Mouse (Mus musculus): ENCODE data around the gene Pald1. TPM values are rescaled to one million over a fixed set of nuclear protein-coding genes. Genes with fewer than 3 reads are reported as not detected.

Gene Pald1
- polyA plus RNA-seq, 3 experiments from 2014 or later: 1.0 TPM; not detected in 2

GRCm38 (mm10) chr10:61400407-61400806 lies 17.1 kb upstream of the Pald1 start:
- ATAC-seq: no peak

DNA sequence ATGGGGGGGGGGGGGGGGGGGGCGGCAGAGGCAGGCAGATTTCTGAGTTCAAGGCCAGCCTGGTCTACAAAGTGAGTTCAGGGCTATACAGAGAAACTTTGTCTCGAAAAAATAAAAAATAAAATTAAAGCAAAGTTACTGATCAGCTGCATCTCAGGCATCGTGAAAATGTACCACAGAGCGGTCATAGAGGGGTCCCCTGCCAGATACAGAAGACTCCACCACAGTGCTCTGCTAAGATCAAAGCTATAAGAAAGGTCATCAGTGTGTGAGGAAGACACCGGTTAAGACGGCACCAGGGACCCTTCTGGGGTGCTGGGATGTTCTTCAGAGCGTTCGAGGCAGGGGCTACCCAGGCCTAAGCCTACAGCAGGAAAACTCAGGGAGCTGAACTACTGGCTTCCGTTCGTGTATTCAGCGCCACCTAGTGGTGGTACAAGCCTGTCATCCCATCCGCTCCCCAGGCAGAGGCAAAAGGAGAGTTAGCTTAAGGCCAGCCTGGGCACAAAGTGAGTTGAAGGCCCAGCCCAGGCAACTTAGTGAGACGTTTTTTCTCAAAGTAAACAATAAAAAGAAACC lies 15.9 kb upstream of the Pald1 start:
- no peak for ATAC-seq

DNA sequence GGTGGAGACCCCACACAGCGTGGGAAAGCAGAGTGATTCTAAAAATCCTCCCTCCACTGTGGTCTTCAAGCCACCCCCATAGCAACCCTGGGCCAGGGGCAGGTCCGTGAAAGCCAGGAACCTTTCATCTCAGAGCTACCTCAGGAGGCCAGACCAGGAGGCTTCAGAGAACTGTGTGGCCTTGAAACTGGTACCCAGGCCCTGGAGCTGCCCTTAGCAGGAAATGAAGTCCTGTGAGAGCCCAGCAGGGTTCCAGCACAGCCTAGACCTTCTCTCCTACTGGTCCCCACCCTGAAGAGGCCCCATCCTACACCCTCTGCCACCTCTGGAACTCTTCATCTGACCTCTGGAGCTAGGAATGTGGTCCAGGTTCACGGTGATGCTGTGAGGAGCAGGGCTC lies 14.8 kb upstream of the Pald1 start:
- no peak for ATAC-seq

DNA sequence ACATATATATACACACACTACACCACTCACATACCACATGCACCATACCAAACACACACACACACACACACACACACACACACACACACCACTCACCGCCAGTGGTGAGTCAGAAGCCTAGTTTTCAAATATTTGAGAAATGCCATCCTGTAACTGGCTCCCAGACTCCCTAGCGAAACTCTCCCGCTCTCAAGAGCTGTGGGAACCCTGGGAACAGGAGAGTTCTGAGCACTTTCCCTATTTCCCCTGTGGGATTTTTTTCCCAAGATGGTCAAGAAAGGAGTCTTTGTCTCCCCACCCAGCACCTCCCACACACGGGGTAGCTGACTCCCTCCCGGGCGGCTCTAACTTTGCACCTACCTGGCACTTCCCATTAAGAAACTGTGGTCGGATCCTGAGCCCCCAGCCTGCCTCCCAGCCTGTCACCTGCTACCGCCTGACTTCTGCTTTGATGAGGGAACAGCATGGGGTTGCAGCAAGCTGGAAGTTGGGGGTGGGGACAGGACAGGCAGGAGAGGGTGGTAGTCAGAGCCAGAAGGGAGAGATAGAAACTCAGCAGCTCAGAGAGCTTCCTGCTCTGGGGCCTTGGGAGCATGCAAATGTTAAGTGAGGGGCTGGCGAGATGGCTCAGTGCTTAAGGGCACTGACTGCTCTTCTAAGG lies 11.3 kb upstream of the Pald1 start:
- ATAC-seq: no peak

- no peak for ATAC-seq
Measured at GRCm38 (mm10) chr10:61392584-61392983, 9.3 kb upstream of the Pald1 start.

DNA sequence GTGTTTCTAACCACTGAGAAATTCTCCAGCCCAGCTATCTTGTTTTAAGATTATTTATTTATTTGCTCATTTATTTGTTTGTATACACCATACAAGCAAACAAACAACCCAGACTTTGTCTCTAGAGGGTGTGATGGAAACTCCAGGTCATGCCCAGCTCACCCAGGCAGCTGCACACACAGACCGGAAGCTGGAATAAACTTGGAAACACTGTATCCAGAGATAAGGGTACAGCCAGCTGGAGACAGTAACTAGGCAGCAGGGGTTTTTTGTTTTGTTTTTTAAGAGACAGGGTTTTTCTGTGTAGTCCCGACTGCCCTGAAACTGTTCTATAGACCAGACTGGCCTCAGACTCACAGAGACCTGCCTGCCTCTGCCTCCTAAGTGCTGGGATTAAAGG lies 6.8 kb upstream of the Pald1 start:
- ATAC-seq: no peak

DNA sequence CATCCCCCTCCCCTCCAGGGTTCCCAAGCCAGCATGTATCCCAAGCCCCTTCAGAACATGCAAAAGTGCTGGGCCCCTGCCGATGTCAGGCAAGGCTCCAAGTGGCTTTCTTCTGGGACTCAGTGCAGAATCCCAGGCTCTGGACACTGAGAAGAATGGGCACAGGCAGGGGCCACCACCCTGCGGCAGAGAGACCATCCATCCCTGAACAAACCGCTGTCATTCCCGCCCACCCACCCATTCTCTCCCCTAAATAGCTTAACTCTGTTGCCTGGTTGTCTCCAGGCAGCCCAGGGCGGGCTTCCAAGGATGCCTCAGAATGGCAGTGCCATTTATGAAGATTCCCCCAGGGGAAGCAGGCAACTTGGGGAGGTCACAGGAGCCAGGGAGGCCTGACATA lies 5.7 kb upstream of the Pald1 start:
- ATAC-seq: no peak

- ATAC-seq: no peak
Measured at GRCm38 (mm10) chr10:61386284-61386683, 3.0 kb upstream of the Pald1 start.

- no peak for ATAC-seq
Measured at GRCm38 (mm10) chr10:61385174-61385573, 1.8 kb upstream of the Pald1 start.

GRCm38 (mm10) chr10:61383715-61384047 lies 351 bp upstream of the Pald1 start:
- no peak for ATAC-seq

DNA sequence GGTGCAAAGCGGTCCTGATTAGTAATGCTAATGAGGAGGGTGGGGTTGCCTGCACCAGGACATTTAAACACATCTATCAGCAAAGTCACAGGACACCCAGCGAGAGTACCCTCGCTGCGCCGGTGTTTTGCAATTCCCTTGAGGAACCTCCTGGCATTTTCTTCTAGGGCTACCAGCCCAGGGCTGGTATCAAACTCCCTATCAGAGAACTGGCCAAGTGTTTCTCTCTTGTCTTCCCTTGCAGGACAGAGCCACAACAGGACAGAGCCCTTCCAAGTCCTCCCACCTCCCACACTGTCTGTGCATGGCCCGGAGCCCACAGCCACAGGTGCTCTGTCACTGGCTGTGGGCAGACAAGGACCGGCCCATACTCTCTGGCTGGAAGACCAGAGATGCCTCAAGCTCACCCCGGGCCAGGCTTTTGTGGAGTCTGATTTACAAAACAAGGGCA lies 1.0 kb downstream of the Pald1 start:
- ATAC-seq: no peak

DNA sequence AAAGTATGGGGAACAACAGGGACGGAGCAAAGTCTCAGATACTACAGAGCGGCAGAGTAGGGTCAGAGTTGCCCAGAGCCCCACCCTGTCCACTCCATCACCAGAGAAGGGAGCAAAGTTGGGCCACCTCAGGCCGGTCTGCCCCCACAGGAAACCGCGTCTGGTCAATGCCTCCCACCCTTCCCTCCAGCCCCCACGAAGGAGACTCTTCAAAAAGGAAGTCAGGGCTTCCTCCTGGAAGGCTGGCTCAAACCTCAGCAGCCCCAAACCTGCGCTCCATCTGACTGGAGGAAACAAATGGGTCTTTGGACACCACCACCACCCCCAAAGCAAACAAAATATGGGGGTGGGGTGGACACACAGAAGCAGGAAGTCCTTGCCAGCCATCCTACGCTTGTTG lies 1.5 kb downstream of the Pald1 start:
- no peak for ATAC-seq

DNA sequence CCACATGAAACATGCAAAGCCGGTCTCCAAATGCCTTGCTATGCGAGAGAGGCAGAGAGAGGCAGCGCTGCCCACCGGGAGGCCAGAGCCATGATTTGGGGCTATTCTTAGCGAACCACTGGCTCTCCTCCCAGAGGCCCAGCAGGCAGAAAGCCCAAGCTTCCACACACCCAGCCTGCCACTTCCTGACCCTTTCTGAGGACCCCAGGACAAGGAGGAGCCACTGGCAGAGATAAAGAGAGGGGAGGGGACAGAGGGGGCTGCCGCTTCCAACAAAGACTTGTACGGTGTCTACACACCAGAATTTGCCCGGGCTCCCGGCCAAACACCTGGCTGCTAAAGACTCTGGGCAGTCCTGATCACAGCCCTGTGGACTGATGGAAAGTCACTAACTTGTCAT lies 3.1 kb downstream of the Pald1 start:
- ATAC-seq: no peak

GRCm38 (mm10) chr10:61379340-61380040 lies 3.8 kb downstream of the Pald1 start:
- no peak for ATAC-seq

DNA sequence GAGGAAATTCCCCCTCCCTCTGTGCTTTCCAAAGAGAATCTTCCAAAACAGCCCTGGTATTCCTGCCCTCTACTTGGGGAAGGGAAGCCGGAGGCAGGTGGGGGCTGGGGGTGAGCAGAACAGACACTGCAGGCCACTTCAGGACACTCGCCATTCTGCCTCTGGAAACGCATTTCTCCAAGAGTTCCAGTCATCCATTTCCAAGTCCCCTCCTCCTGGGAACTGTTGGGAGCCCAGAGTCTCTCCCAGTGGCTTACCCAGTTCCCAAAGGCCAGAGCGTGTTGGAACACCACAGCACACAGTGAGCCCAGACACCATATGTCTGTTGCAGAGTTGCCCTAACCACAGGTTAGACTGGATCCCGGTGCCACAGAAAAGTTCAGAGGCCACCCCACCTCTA lies 4.6 kb downstream of the Pald1 start:
- ATAC-seq: no peak

- no peak for ATAC-seq
Measured at GRCm38 (mm10) chr10:61378050-61378449, 5.3 kb downstream of the Pald1 start.

DNA sequence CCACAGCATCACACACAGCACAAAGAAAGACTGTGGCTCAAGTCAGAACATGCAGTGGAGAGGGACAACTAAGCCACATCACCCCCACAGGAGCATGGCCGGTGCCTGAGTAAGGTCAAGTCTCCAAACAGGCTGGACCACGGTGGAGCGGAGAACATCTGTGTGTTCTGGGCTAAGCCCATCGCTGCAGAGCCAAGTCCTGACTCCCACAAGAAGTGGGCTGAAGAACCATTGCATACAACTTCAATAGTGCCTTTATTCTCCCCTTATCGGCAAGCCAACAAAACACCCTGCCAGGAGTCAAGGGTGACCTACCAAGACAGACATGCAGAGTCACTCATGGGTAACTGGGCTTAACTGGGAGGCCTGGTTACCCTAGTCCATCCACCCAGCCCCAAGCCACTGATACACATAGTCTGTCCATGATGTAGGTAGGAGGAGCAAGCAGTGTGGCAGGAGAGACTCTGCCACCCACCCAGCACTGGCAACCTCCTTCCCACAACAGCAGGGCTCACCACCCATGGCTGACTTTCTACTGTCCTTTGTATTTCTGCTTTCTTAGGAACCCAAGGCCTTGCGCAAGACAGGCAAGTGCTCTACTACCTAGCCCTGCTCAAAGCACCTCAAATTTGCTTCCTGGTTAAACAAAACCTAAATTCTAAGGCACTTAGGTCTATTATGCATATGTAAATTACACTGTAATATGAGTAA lies 8.4 kb downstream of the Pald1 start:
- ATAC-seq: no peak

DNA sequence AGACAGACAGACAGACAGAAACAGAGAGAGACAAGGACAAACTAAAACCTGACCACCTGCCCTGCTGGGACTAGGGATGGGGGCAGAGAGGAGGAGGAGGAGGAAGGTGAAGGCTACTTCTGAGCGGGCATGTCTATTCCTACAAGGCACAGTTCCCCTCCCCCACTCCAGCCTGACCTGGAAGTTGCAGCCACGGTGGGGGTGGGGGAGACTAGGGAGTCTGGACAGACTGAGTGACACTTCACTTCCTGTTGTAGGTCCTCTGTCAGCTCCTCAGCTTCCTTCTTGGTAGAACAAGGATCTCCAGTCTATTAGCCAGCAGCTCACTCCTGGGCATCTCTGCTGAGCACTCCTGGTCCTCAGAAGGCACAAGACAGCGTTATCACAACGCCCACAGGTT lies 9.3 kb downstream of the Pald1 start:
- no peak for ATAC-seq

- no peak for ATAC-seq
Measured at GRCm38 (mm10) chr10:61372585-61372923, 10.8 kb downstream of the Pald1 start.

GRCm38 (mm10) chr10:61371884-61372584 lies 11.3 kb downstream of the Pald1 start:
- no peak for ATAC-seq

- ATAC-seq: no peak
Measured at GRCm38 (mm10) chr10:61370273-61370979, 12.9 kb downstream of the Pald1 start.

GRCm38 (mm10) chr10:61369755-61370154 lies 13.6 kb downstream of the Pald1 start:
- no peak for ATAC-seq
